Mouse (Mus musculus): ENCODE results near the gene Sirt7. TPM values are rescaled to one million over a fixed set of nuclear protein-coding genes. Genes with fewer than 3 reads are reported as not detected.

Sirt7 gene
- total and polyA plus RNA-seq, 3 experiments = 72.3 to 78.2 TPM; not detected in 1

- Histone ChIP-seq H3K79me2 (ENCODE audit: control insufficient read depth, insufficient read depth, low read length, poor library complexity) (peaks cover 33% of the 10 kb centered on the region), H3K36me3 (ENCODE audit: control insufficient read depth in 1 of 2, insufficient read depth in 2 of 2, low read length in 2 of 2) (peaks cover 7 to 8% of the 10 kb centered on the region in 2 experiments), H3K9ac (ENCODE audit: control insufficient read depth, low read depth, low read length, poor library complexity, severe bottlenecking) (no peak overlapping the region), H3K27me3 (ENCODE audit: control insufficient read depth in 1 of 2, insufficient read depth in 2 of 2, low read length in 2 of 2) (no peaks in the 10 kb centered on the region), H3K27ac (ENCODE audit: control insufficient read depth, low read depth, low read length) (no peak overlapping the region), H3K4me1 (ENCODE audit: control insufficient read depth in 1 of 2, insufficient read depth in 2 of 2, low read length in 2 of 2) (peaks cover 0 to 12% of the 10 kb centered on the region in 2 experiments; a peak in 3 of 4 replicates), H3K4me3 (ENCODE audit: control insufficient read depth in 1 of 2, insufficient read depth in 1 of 2, low read depth in 2 of 2, low read length in 2 of 2) (no peak overlapping the region), H3K9me3 (replicated peaks; ENCODE audit: insufficient read depth, low read length) (no peaks in the 10 kb centered on the region)
- DNase-seq (ENCODE audit: low read depth, low spot score) = no peak
- TF ChIP-seq HCFC1 (IDR thresholded peaks at IDR 0.05; ENCODE audit: low read depth, low read length) (no peak), E2F4 (IDR thresholded peaks at IDR 0.05; ENCODE audit: borderline replicate concordance, low read depth, low read length) (no peak), NRF1 (IDR thresholded peaks at IDR 0.05; ENCODE audit: insufficient read depth, low read depth, low read length, poor library complexity, severe bottlenecking) (no peak), ZC3H11A (IDR thresholded peaks at IDR 0.05; ENCODE audit: low read depth, low read length) (no peak), SIN3A (IDR thresholded peaks at IDR 0.05; ENCODE audit: low read length) (no peak), CHD2 (IDR thresholded peaks at IDR 0.05; ENCODE audit: low read length) (no peak), NELFE (IDR thresholded peaks at IDR 0.05; ENCODE audit: low read depth, low read length) (no peak)
Measured at GRCm38 (mm10) chr11:120618619-120619535, 6.2 kb downstream of the Sirt7 start.

DNA sequence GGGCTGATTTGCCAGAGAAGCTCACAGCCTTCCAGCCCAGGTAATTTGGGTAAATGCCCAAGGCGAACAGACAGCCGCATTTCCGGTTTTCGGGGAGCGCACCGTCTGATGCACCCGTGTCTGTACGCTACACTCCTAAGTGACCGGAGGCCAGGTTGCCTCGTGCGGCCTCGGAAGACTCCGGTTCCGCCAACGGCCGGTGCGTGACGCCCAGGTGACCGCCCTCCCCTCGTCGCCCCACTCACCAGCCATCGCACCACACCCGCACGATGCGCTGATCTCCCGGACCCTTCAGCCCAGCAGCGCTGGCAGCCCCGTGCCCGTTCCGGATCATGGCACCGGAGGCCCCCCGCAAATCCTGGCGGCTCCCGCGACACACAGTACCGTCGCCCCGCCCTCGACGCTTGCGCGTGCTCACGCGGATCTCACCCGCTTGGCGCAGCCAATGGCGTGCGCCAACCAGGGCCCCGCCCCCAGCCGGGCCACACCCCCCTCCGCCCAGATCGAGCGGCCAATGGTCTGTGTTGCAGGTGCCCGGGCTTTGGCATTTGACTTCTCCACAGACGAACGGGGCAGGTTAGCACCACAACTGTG is 7.4 kb downstream of the Sirt7 start, which contains the start of gene Pcyt2:
Gene Pcyt2 (minus strand): TSS at position 418 of the 594 bp plus-strand sequence.
- H3K79me2 ChIP-seq (ENCODE audit: control insufficient read depth, insufficient read depth, low read length, poor library complexity) = peaks cover 23% of the 10 kb centered on the region
- H3K27ac ChIP-seq (ENCODE audit: control insufficient read depth, low read depth, low read length) = peak within 1 kb of the TSS; percentile 57
- H3K9ac ChIP-seq (ENCODE audit: control insufficient read depth, low read depth, low read length, poor library complexity, severe bottlenecking) = peak within 1 kb of the TSS; percentile 90
- H3K4me3 ChIP-seq (ENCODE audit: control insufficient read depth in 1 of 2, insufficient read depth in 1 of 2, low read depth in 2 of 2, low read length in 2 of 2) = peak within 1 kb of the TSS; percentile 88 to 93
- peaks cover 4 to 8% of the 10 kb centered on the region in 2 experiments for H3K36me3 ChIP-seq (ENCODE audit: control insufficient read depth in 1 of 2, insufficient read depth in 2 of 2, low read length in 2 of 2)
- peak; percentile 97 for DNase-seq (ENCODE audit: low read depth, low spot score)
- no peaks in the 10 kb centered on the region for H3K9me3 ChIP-seq (replicated peaks; ENCODE audit: insufficient read depth, low read length)
- peaks cover 0 to 10% of the 10 kb centered on the region in 2 experiments; a peak in 3 of 4 replicates for H3K4me1 ChIP-seq (ENCODE audit: control insufficient read depth in 1 of 2, insufficient read depth in 2 of 2, low read length in 2 of 2)
- no peaks in the 10 kb centered on the region for H3K27me3 ChIP-seq (ENCODE audit: control insufficient read depth in 1 of 2, insufficient read depth in 2 of 2, low read length in 2 of 2)
- TF ChIP-seq SIN3A (IDR thresholded peaks at IDR 0.05; ENCODE audit: low read length) (peak; percentile 86), POLR2A (IDR thresholded peaks at IDR 0.05; ENCODE audit: control insufficient read depth in 1 of 2, insufficient read depth in 1 of 2, low read depth in 1 of 2, low read length in 2 of 2, poor library complexity in 1 of 2) (peak; percentile 89 to 92), TCF12 (IDR thresholded peaks at IDR 0.05; ENCODE audit: low read depth, low read length) (peak; percentile 65; the same call in 1 of the 2 replicates), USF1 (IDR thresholded peaks at IDR 0.05; ENCODE audit: low read depth, low read length) (peak; percentile 57), NRF1 (IDR thresholded peaks at IDR 0.05; ENCODE audit: insufficient read depth, low read depth, low read length, poor library complexity, severe bottlenecking) (peak; percentile 87), CHD1 (IDR thresholded peaks at IDR 0.05; ENCODE audit: low read depth, low read length) (no peak), RAD21 (IDR thresholded peaks at IDR 0.05; ENCODE audit: low read depth, low read length) (no peak), CTCF (IDR thresholded peaks at IDR 0.05 in 2 of 3, conservative IDR thresholded peaks at IDR 0.05 in 1 of 3; ENCODE audit: control insufficient read depth in 1 of 3, insufficient read depth in 1 of 3, low read depth in 2 of 3, low read length in 3 of 3, poor library complexity in 1 of 3, severe bottlenecking in 1 of 3) (no peak), KAT2A (conservative IDR thresholded peaks at IDR 0.05; ENCODE audit: low read depth, low read length) (no peak; the same call in 1 of the 2 replicates), EP300 (IDR thresholded peaks at IDR 0.05; ENCODE audit: low read depth in 1 of 2, low read length in 2 of 2) (no peak; a peak in 1 of 4 replicates), HCFC1 (IDR thresholded peaks at IDR 0.05; ENCODE audit: low read depth, low read length) (peak; percentile 76), ELF1 (IDR thresholded peaks at IDR 0.05; ENCODE audit: low read depth, low read length) (0 out of 2 replicates have a peak, but pooled peaks have one; percentile 8), MAZ (IDR thresholded peaks at IDR 0.05; ENCODE audit: low read depth, low read length) (peak; percentile 59; the same call in 1 of the 2 replicates), POLR2AphosphoS5 (IDR thresholded peaks at IDR 0.05; ENCODE audit: borderline replicate concordance, low read depth, low read length) (peak; percentile 73; the same call in 1 of the 2 replicates), ZC3H11A (IDR thresholded peaks at IDR 0.05; ENCODE audit: low read depth, low read length) (no peak), MAFK (IDR thresholded peaks at IDR 0.05; ENCODE audit: borderline replicate concordance, low read depth, low read length) (no peak), GATA1 (IDR thresholded peaks at IDR 0.05; ENCODE audit: low read depth, low read length) (0 out of 2 replicates have a peak, but pooled peaks have one; percentile 0), ZKSCAN1 (IDR thresholded peaks at IDR 0.05; ENCODE audit: low read depth, low read length) (no peak), USF2 (IDR thresholded peaks at IDR 0.05; ENCODE audit: borderline replicate concordance in 1 of 2, insufficient read depth in 1 of 2, low read depth in 1 of 2, low read length in 2 of 2) (no peak), E2F4 (IDR thresholded peaks at IDR 0.05; ENCODE audit: borderline replicate concordance, low read depth, low read length) (no peak), POLR2AphosphoS2 (IDR thresholded peaks at IDR 0.05; ENCODE audit: low read length) (peak; percentile 98), ZNF384 (IDR thresholded peaks at IDR 0.05; ENCODE audit: low read depth, low read length) (no peak), MXI1 (IDR thresholded peaks at IDR 0.05; ENCODE audit: low read depth, low read length) (peak; percentile 80), SMC3 (IDR thresholded peaks at IDR 0.05; ENCODE audit: low read depth, low read length) (no peak), MYC (IDR thresholded peaks at IDR 0.05; ENCODE audit: low read depth, low read length) (no peak; the same call in 1 of the 2 replicates)

All from MEL (cell line).